Mouse (Mus musculus) left cerebral cortex, postnatal 14 days (tissue): Measurements from ENCODE around the gene Hoxa9. TPM values are rescaled to one million over a fixed set of nuclear protein-coding genes. Genes with fewer than 3 reads are reported as not detected.

Source experiments
- DNase-seq, 2 experiments: peaks; one replicate each; pipeline ENCODE4 v3.0.0; 2021 to 2022; ENCODE audit warnings: low spot score in 2 of 2, mixed read lengths in 1 of 2
- intact Hi-C: fragments of 180-260 bp; cut with DNase I; formaldehyde crosslinking; loops from one replicate; pipeline ENCODE4 v1.15.1; 2025
- total RNA-seq, 2 experiments: library from RNA; stranded (reverse); gene quantifications; 2 replicates each; pipeline ENCODE4 v1.2.3; 2021

Hoxa9 gene
- total RNA-seq, 2 experiments from 2014 or later: not detected

- intact Hi-C loops: no loop called here
- DNase-seq: no peak
These were observed 16.0 kb upstream of the Hoxa9 start for GRCm38 (mm10) chr6:52246916-52247315.

DNA sequence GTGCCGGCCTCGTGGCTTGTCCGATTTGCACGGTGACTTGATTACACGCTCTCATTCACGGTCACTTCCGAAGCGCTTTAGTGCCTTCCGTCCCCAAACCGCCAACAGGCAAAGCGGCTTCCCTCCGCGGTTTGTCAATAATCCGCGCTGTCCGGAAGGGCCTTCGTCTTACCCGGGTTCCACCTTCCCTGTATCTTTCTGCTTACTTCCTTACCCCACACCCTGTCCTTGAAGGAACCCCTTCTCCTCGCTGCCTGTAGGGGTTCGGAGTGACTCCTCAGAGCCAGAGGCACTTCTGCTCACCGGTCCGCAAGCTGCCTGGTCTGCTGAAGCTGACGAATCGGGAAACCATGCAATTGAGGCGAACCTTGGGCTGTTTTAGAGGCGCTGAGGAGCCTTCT, 15.5 kb upstream of the Hoxa9 start:
- intact Hi-C loops: no loop called here
- DNase-seq: no peak

GRCm38 (mm10) chr6:52245757-52246142, 14.9 kb upstream of the Hoxa9 start, which contains the start of gene Hoxa11:
Gene Hoxa11, minus strand, starts transcription at chr6:52245810.
- intact Hi-C loops: no loop called here
- DNase-seq: no peak

- intact Hi-C loops: no loop called here
- no peak for DNase-seq
These were observed 14.3 kb upstream of the Hoxa9 start for GRCm38 (mm10) chr6:52245040-52245756.

DNA sequence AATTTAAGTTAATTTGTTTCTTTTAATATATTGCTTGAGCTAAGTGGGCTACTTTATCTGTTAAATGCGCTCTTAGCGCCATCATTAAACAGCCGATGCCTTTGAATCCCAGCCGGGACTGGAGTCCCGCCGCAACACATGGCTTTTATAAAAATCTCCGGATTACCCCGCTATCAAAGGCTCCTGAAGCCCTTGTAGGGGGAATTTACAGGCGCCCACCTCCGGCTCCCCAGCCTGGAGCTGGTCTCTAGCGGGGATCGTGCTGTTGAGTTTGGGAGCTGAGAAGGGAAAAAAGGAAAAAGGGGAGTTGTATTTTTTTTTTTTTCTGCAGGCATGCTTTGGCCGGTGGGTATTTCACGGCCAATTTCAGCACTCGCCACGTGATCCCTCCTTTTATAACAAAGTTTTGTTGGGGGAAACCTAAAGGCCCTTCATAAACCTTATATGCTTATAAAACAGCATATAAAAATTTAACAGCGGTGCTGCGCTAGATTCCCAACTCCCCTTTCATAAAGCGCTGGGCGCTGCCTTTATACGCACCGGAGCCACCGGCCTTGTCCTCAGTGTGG, 13.7 kb upstream of the Hoxa9 start:
- intact Hi-C loops: no loop called here
- no peak for DNase-seq

GRCm38 (mm10) chr6:52243681-52244121, 12.8 kb upstream of the Hoxa9 start:
- intact Hi-C loops: no loop called here

GRCm38 (mm10) chr6:52242801-52243332, 12.0 kb upstream of the Hoxa9 start:
- DNase-seq: no peak
- intact Hi-C loops: no loop called here

More at GRCm38 (mm10) chr6:52243681-52244121, 12.8 kb upstream of the Hoxa9 start:
- DNase-seq: no peak

DNA sequence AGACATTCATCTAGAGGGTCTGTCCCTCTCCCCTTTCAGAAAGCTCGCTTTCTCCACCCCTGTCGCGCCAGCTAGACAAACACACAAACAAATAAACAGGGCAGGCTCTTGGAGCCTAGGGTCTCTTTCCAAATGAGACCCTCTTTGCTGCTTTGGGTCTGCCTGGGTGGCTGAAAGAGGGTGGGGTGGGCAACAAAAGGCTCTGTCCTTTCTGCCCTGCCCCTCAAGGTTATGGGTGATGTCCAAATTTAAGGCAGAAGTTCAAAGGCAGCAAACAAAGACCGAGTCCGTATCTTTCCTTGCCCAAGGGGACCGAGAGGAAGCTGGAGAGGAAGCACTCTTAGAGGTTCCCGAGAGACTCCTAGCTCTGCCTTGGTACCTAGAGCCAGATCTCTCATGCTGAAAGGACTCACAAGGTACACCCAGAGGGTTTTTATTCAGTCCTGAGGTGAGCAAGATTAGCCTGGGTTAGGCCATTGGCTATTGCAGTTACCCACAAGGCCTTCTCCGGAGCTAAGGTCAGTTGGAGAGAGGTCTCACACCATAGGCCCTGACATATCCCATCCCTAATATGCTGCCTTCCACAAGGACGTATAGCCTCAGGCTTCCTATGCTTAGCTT, 10.2 kb upstream of the Hoxa9 start:
- DNase-seq: no peak

GRCm38 (mm10) chr6:52240389-52241000, 9.6 kb upstream of the Hoxa9 start, which contains the start of gene Hoxa10:
Gene Hoxa10, minus strand, starts transcription at chr6:52240854.
- intact Hi-C loops: no loop called here
- DNase-seq: peak; percentile 37 to 48

More for the DNA sequence above, 10.2 kb upstream of the Hoxa9 start:
- intact Hi-C loops: no loop called here

- DNase-seq: no peak
These were observed 8.9 kb upstream of the Hoxa9 start for GRCm38 (mm10) chr6:52239625-52240388.

DNA sequence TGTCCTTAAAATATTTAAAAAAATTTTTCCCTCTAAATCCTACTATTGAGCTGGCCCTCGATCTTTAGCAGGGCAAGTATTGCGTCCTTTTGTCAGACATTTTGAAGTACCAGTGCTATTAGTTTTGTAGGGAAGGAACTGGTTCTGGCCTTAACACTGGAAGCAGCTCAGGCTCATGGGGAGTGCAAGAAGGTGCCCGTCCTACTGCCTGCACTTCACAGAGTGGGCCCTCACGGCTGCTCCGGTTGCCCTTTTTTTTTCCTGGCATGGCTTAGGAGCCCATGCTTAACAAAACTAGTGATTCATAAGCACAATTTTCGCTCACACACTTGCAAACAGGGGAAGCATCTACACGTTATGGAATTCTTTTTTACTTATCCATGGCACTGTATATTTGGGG, 8.1 kb upstream of the Hoxa9 start:
- intact Hi-C loops: no loop called here
- no peak for DNase-seq

More at GRCm38 (mm10) chr6:52239625-52240388, 8.9 kb upstream of the Hoxa9 start:
- intact Hi-C loops: no loop called here

DNA sequence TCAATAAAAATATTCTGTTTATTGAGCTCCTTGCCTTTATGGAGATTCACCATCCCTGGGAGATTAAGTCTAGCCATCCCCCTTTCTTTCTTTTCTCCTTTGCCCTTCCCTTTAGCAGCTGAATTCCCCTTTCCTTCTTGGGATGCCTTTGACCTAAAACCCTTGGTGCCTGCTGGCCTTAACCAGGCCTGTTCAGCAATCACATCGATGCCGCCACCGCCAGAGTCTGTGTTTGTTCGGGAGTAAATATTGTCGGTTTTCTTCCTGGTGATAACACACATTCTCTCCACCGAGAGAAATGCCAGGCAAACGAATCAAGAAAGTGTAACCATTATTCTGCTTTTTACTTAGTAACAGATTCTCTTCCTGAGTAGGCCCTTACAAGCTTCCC, 7.3 kb upstream of the Hoxa9 start:
- intact Hi-C loops: no loop called here
- no peak for DNase-seq

DNA sequence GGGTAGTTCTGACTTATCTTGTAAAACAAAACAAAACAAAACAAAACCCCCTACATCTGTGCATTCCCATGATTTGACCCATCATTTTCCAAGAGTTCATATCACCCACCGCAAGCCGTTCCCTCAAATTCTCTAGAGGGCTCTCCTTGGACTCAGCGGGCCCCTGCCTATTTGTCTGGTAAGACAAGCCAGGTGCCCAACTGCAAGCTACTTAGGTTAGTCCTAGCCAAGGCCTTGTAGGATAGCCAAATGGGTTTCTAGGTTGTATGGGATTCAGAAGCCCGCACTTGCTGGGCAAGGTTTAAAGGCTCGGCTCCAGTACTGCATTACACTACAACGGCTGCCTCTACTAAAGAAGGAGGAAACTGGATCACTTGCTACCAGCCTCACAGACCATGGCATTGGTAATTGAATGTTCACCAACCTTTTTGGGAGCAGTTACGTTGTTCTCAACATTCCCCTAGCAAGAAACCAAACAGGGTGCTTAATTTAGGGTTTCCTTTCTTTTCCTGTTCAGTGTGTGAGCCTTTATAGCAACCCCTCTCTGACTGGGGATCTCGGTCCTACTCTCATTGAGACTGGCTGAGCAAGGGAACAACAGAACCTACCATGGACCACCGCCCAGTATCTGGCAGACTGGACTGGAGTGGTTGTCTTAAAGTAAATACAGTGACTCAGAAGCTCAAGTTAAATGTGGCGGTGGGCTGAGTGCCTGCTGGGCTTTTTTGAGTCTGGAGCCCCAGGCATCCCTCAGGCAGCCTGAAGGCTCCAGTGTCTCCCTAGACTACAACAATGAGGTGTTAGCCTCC, 6.7 kb upstream of the Hoxa9 start:
- no peak for DNase-seq
- intact Hi-C loops: no loop called here

DNA sequence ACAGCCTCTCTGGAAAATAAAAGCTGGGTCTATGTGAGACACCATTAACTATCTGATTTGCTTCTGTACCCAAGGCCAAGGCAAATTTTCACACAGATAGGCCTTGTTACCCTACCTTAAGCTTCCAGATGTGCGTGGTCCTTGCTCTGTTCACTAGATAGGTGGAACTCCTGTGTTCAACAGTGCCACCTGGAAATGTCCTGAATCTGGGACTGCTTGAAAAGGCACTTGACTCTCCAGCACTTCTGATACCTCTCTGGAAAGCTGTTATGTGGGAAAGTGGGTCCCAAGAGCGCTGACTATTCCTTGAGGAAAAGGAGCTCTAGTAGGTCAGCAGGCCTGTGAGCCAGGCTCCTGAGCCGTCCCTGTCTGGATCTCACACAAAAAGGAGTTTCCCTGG, 5.9 kb upstream of the Hoxa9 start:
- intact Hi-C loops: no loop called here

DNA sequence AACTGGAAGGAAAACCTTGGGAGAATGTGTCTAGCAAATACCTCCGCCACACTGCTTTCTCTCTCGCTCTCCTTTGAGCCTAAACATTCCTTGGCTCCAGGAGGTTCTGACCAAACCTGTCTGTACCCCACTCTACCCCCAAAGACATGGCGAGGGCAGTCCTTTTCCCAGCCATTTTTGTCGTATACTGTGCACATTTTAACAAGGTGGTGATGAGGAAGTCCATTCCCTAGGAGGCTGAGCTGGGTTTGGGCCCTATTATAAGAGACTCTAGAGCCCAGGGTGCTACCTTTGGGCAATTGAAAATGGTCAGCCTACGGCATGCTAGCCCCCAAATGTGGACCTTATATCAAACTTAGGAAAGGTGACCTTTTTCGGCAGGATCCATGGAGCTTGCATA, 5.0 kb upstream of the Hoxa9 start:
- DNase-seq: no peak
- intact Hi-C loops: no loop called here

More for the DNA sequence above, 5.9 kb upstream of the Hoxa9 start:
- DNase-seq: no peak

GRCm38 (mm10) chr6:52235267-52235666, 4.4 kb upstream of the Hoxa9 start:
- DNase-seq: no peak
- intact Hi-C loops: no loop called here

DNA sequence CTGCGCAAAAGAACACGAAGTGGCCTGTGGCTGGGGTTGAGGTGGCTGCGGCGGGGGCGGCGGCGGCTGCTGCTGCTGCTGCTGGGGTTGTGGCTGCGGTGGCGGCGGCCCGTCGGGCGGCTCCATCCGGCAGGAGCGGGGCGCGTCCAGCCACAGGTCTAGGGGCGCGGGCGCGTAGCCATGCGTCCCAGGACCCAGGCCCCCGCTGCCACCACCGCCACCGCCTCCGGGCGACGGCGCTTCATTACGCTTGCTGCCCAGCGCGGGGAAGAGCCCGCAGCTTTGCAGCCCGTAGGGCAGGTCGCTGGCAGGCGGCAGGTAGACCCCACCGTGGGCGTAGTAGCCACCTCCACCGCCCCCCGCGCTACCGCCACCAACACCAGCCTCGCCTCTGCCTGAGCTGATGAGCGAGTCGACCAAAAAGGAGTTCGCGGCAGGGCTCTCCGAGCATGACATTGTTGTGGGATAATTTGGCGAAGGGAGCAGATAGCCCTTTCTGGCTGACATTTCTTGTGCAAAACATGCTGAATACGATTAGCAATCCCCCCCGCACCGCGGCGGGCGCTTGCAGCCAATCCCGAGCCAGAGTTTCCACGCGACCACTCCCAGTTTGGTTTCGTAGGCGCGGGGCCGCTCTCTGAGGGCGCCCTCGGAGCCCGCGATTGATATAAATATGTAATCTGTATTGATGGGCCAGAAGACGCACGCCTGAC, 3.7 kb upstream of the Hoxa9 start:
- intact Hi-C loops: loop anchor here (5.0 kb wide), 1 partner anchor 1052 kb away; no protein-coding TSS in a partner anchor
- DNase-seq: no peak
